Mouse (Mus musculus): Measurements from ENCODE around the gene Casc1.

GRCm38 (mm10) chr6:145131991-145132390 is 78.8 kb downstream of the Casc1 start:
- TF ChIP-seq POLR2A (IDR thresholded peaks at IDR 0.05; ENCODE audit: insufficient read length, low read depth) (no peak), SRF (IDR thresholded peaks at IDR 0.05; ENCODE audit: control insufficient read depth, insufficient read length, low read depth) (no peak), MYOD1 (IDR thresholded peaks at IDR 0.05; ENCODE audit: control insufficient read depth in 1 of 3, insufficient read length in 2 of 3, low read depth in 2 of 3) (no peak), CEBPB (IDR thresholded peaks at IDR 0.05; ENCODE audit: insufficient read depth, poor library complexity, severe bottlenecking) (no peak), TCF12 (IDR thresholded peaks at IDR 0.05; ENCODE audit: insufficient read depth, poor library complexity, severe bottlenecking) (no peak), POLR2AphosphoS2 (IDR thresholded peaks at IDR 0.05; ENCODE audit: insufficient read length, low read depth) (no peak), MAX (IDR thresholded peaks at IDR 0.05; ENCODE audit: low read depth) (no peak)
